Mouse (Mus musculus): ENCODE data around the gene 1700037H04Rik. TPM values are rescaled to one million over a fixed set of nuclear protein-coding genes. Genes with fewer than 3 reads are reported as not detected.

The 1700037H04Rik gene
- total RNA-seq (2021): 10 to 100 TPM in 1 of 2 experiments, 1 to 10 TPM in 1; 9.8 to 11.3 TPM
- 33.6 and 48.9 TPM in 2 replicates for polyA plus RNA-seq (2012; rRNA removed)
- long read RNA-seq, transcript 1700037H04Rik-202 (6 exons, 1,241 nt): major isoform, 8 of 8 reads
- long read RNA-seq, partial matches to known transcripts: 0 of 8 reads
- long read RNA-seq, other reads (novel, unspliced or antisense): 0 of 8 reads

GRCm38 (mm10) chr2:131159938-131160581 is at the start of gene 1700037H04Rik:
Gene 1700037H04Rik, minus strand, starts transcription at chr2:131160081.
- peak within 1 kb of the TSS; percentile 61 for H3K9ac ChIP-seq (ENCODE audit: low read depth, low read length)
- H3K4me1 ChIP-seq (ENCODE audit: control insufficient read depth, insufficient read depth, low read length): no peaks in the 10 kb centered on the region; the same call in 1 of the 2 replicates
- DNase-seq: peak; percentile 94 to 97
- H3K27me3 ChIP-seq (ENCODE audit: control insufficient read depth, insufficient read depth, low read length): no peaks in the 10 kb centered on the region
- WGBS: under 1% methylated on average over 54 of the region's 54 CpGs
- intact Hi-C loops (cut with DNase I): loop anchor here (1.0 to 5.0 kb wide), 4 partner anchors 11 to 198 kb away; no protein-coding TSS in a partner anchor
- TF ChIP-seq POLR2A (IDR thresholded peaks at IDR 0.05; ENCODE audit: insufficient read depth, low read depth, low read length): peak; percentile 98
- TF ChIP-seq CTCF (IDR thresholded peaks at IDR 0.05): no peak
- TF ChIP-seq EP300 (IDR thresholded peaks at IDR 0.05; ENCODE audit: insufficient read depth, low read depth, low read length): peak; percentile 77; the same call in 1 of the 2 replicates
- H3K79me2 ChIP-seq (replicated peaks; ENCODE audit: control insufficient read depth, insufficient read depth, low read length): no peaks in the 10 kb centered on the region
- H3K4me3 ChIP-seq: peak within 1 kb of the TSS; percentile 81
- H3K27ac ChIP-seq: peak within 1 kb of the TSS; percentile 88
- no peaks in the 10 kb centered on the region for H3K36me3 ChIP-seq (ENCODE audit: control insufficient read depth, insufficient read depth, low read length)

- H3K4me3 ChIP-seq: no peak overlapping the region; the same call in 1 of the 2 replicates
- DNase-seq: peak in 1 of 2 experiments; percentile 26
These were observed 49.4 kb upstream of the 1700037H04Rik start for GRCm38 (mm10) chr2:131209125-131209795.

GRCm38 (mm10) chr2:131208356-131208755 is 48.5 kb upstream of the 1700037H04Rik start:
- Histone ChIP-seq H3K36me3 (ENCODE audit: control insufficient read depth, insufficient read depth, low read length) (peaks cover 3% of the 10 kb centered on the region), H3K79me2 (replicated peaks; ENCODE audit: control insufficient read depth, insufficient read depth, low read length) (no peaks in the 10 kb centered on the region), H3K9ac (ENCODE audit: low read depth, low read length) (no peak overlapping the region), H3K4me1 (ENCODE audit: control insufficient read depth, insufficient read depth, low read length) (peaks cover 27% of the 10 kb centered on the region), H3K4me3 (no peak overlapping the region), H3K27me3 (ENCODE audit: control insufficient read depth, insufficient read depth, low read length) (no peaks in the 10 kb centered on the region), H3K27ac (peak overlapping the region; percentile 13; the same call in 1 of the 2 replicates)
- no peak for DNase-seq
- WGBS: 93% methylated on average over 2 of the region's 2 CpGs
- intact Hi-C loops (cut with DNase I): no loop called here
- no peak for TF ChIP-seq CTCF (IDR thresholded peaks at IDR 0.05)
- no peak for TF ChIP-seq EP300 (IDR thresholded peaks at IDR 0.05; ENCODE audit: insufficient read depth, low read depth, low read length)
- no peak for TF ChIP-seq POLR2A (IDR thresholded peaks at IDR 0.05; ENCODE audit: insufficient read depth, low read depth, low read length)

More at GRCm38 (mm10) chr2:131209125-131209795, 49.4 kb upstream of the 1700037H04Rik start:
- H3K27ac ChIP-seq: peak overlapping the region; percentile 99
- H3K9ac ChIP-seq (ENCODE audit: low read depth, low read length): no peak overlapping the region; the same call in 1 of the 2 replicates
- TF ChIP-seq CTCF (IDR thresholded peaks at IDR 0.05) (no peak), EP300 (IDR thresholded peaks at IDR 0.05; ENCODE audit: insufficient read depth, low read depth, low read length) (no peak), POLR2A (IDR thresholded peaks at IDR 0.05; ENCODE audit: insufficient read depth, low read depth, low read length) (no peak)
- H3K4me1 ChIP-seq (ENCODE audit: control insufficient read depth, insufficient read depth, low read length): peaks cover 30% of the 10 kb centered on the region
- intact Hi-C loops (cut with DNase I): no loop called here
- no peaks in the 10 kb centered on the region for H3K79me2 ChIP-seq (replicated peaks; ENCODE audit: control insufficient read depth, insufficient read depth, low read length)
- 54% methylated on average over 4 of the region's 4 CpGs for WGBS
- H3K27me3 ChIP-seq (ENCODE audit: control insufficient read depth, insufficient read depth, low read length): no peaks in the 10 kb centered on the region
- H3K36me3 ChIP-seq (ENCODE audit: control insufficient read depth, insufficient read depth, low read length): peaks cover 7% of the 10 kb centered on the region

- H3K27ac ChIP-seq: peak within 1 kb of the TSS; percentile 80; the same call in 1 of the 2 replicates
- intact Hi-C loops (cut with DNase I): no loop called here
- no peak for DNase-seq
- peaks cover 20% of the 10 kb centered on the region for H3K4me1 ChIP-seq (ENCODE audit: control insufficient read depth, insufficient read depth, low read length)
- 90% methylated on average over 4 of the region's 4 CpGs for WGBS
- no peaks in the 10 kb centered on the region for H3K79me2 ChIP-seq (replicated peaks; ENCODE audit: control insufficient read depth, insufficient read depth, low read length)
- no peak within 1 kb of the TSS for H3K4me3 ChIP-seq
- no peaks in the 10 kb centered on the region for H3K36me3 ChIP-seq (ENCODE audit: control insufficient read depth, insufficient read depth, low read length)
- TF ChIP-seq EP300 (IDR thresholded peaks at IDR 0.05; ENCODE audit: insufficient read depth, low read depth, low read length) (no peak), POLR2A (IDR thresholded peaks at IDR 0.05; ENCODE audit: insufficient read depth, low read depth, low read length) (no peak), CTCF (IDR thresholded peaks at IDR 0.05) (no peak)
- no peak within 1 kb of the TSS for H3K9ac ChIP-seq (ENCODE audit: low read depth, low read length)
- H3K27me3 ChIP-seq (ENCODE audit: control insufficient read depth, insufficient read depth, low read length): no peaks in the 10 kb centered on the region
These were observed 46.9 kb upstream of the 1700037H04Rik start, which contains the start of gene Ap5s1 for GRCm38 (mm10) chr2:131206778-131207177. Gene Ap5s1, plus strand, starts transcription at chr2:131207078.

GRCm38 (mm10) chr2:131205521-131206182 is 45.8 kb upstream of the 1700037H04Rik start:
- Histone ChIP-seq H3K4me3 (no peak overlapping the region), H3K4me1 (ENCODE audit: control insufficient read depth, insufficient read depth, low read length) (peaks cover 15% of the 10 kb centered on the region), H3K9ac (ENCODE audit: low read depth, low read length) (no peak overlapping the region), H3K27ac (peak overlapping the region; percentile 80), H3K36me3 (ENCODE audit: control insufficient read depth, insufficient read depth, low read length) (no peaks in the 10 kb centered on the region), H3K27me3 (ENCODE audit: control insufficient read depth, insufficient read depth, low read length) (no peaks in the 10 kb centered on the region), H3K79me2 (replicated peaks; ENCODE audit: control insufficient read depth, insufficient read depth, low read length) (no peaks in the 10 kb centered on the region)
- no peak for DNase-seq
- intact Hi-C loops (cut with DNase I): loop anchor here (1.0 kb wide), 1 partner anchor 25 kb away; the partner anchor contains the start of gene Cenpb
- TF ChIP-seq POLR2A (IDR thresholded peaks at IDR 0.05; ENCODE audit: insufficient read depth, low read depth, low read length) (no peak), CTCF (IDR thresholded peaks at IDR 0.05) (no peak), EP300 (IDR thresholded peaks at IDR 0.05; ENCODE audit: insufficient read depth, low read depth, low read length) (no peak)
- WGBS: 67% methylated on average over 8 of the region's 8 CpGs

Data from heart, adult 2 months (tissue).